Comparison of ENCODE assay signal across 10 mouse cellular contexts in genomic region chr12:71637248-71637647, GRCm38 (mm10).
"Had no signal": no experiment of that assay in that cellular context is flagged by ENCODE, and none has a peak within 500 bp of the region (broad histone marks: within the 10 kb centered on the region; RNA-seq: fewer than 3 reads in every experiment).

No protein-coding gene starts in this region.

- DNase-seq: kidney, adult 11 months; left cerebral cortex, postnatal 4 days; midbrain, embryonic 14.5 days; right cerebral cortex, adult 18-20 months; right cerebral cortex, postnatal 25 days had no signal

- H3K9me3 ChIP-seq: limb, embryonic 13.5 days; neural tube, embryonic 15.5 days had no signal

- H3K4me2 ChIP-seq: limb, embryonic 13.5 days; neural tube, embryonic 15.5 days had no signal

- H3K4me3 ChIP-seq: limb, embryonic 13.5 days; myocyte; neural tube, embryonic 15.5 days had no signal

- H3K27me3 ChIP-seq: limb, embryonic 13.5 days; neural tube, embryonic 15.5 days had no signal

- H3K27ac ChIP-seq: limb, embryonic 13.5 days; liver, embryonic 14.5 days; neural tube, embryonic 15.5 days; stomach, postnatal 0 days had no signal

- H3K36me3 ChIP-seq: limb, embryonic 13.5 days; neural tube, embryonic 15.5 days had no signal

- H3K9ac ChIP-seq: limb, embryonic 13.5 days; liver, embryonic 14.5 days; neural tube, embryonic 15.5 days had no signal
